Mouse (Mus musculus) lung, adult 2 months (tissue): ENCODE measurements around the gene Sdhaf2.

Experiments used
- CTCF ChIP-seq: fragments of 200-500 bp; IDR thresholded peaks from 2 replicates; pipeline ENCODE4 v1.5.1; 2011; ENCODE audit warnings: mild to moderate bottlenecking, low read length, control low read depth; ENCODE audit not compliant: insufficient read depth
- POLR2A ChIP-seq: fragments of 200-500 bp; IDR thresholded peaks from 2 replicates; pipeline ENCODE4 v1.6.1; 2011; ENCODE audit warnings: low read depth, mild to moderate bottlenecking, control low read depth, low read length, borderline replicate concordance; ENCODE audit errors: extremely low read depth

DNA sequence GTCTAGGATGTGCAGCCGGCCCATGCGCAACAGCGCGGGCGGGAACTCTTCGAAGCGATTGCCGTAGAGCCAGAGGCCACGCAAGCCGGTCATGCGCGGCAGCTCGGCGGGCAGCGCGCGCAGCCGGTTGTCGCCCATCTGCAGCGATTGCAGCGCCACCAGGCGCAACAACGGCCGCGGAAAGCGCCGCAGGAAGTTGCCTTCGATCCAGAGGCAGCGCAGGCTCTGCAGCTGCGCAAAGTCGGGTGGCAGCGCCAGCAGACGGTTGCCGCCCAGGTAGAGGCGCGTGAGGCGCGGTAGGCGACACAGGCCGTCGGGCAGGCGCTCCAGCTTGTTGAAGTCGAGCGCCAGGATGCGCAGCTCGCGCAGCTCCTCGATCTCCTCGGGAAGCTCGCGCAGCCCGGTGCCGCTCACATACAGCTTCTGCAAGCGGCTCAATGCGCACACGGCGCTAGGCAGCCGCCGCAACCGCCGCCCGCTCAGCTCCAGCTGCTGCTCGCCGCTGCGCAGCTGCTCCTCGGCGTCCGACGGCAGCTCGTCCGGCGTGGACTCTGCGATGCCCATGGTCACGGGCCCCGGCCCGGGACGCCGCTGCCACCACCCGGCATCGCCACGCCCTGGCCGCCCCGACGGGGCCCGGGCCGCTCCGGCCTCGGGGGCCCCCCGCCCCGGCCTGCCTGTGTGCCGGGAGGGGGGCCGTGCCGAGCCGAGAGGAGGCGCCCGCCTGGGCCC is 69.0 kb downstream of the Sdhaf2 start, which contains the start of gene Lrrc10b:
- TF ChIP-seq CTCF (no peak), POLR2A (peak; percentile 15; the same call in 1 of the 2 replicates)
